34 mouse cellular contexts compared by ENCODE assay signal in genomic region chr10:99534237-99534636, GRCm38 (mm10).
DNase-seq lines count a peak whose midpoint lies in the region; ATAC-seq lines count a peak whose summit lies in the region.
"Had no signal": no experiment of that assay in that cellular context is flagged by ENCODE, and none has a peak within 500 bp of the region (broad histone marks: within the 10 kb centered on the region; RNA-seq: fewer than 3 reads in every experiment).

No protein-coding gene starts in this region.

- peaks cover 7% of the 10 kb centered on the region; the same call in 1 of the 2 replicates for H3K4me1 ChIP-seq in heart, embryonic 15.5 days (replicated peaks)
- H3K4me1 ChIP-seq in kidney, embryonic 15.5 days = peaks cover 27% of the 10 kb centered on the region
- H3K4me1 ChIP-seq in lung, embryonic 16.5 days (replicated peaks; ENCODE audit: control insufficient read depth, insufficient read depth, low read length) = peaks cover 4% of the 10 kb centered on the region; the same call in 1 of the 2 replicates
- H3K4me1 ChIP-seq: liver, embryonic 15.5 days; megakaryocyte, embryonic 14.5 days had no signal

- no peak for ATAC-seq in heart, embryonic 15.5 days (replicated peaks; ENCODE audit: insufficient number of reproducible peaks, insufficient read depth, low FRiP score, low read depth)
- no peak for ATAC-seq in kidney, embryonic 15.5 days (replicated peaks; ENCODE audit: low FRiP score)
- ATAC-seq in lung, embryonic 16.5 days (ENCODE audit: low read depth) = peak; percentile 69; the same call in 1 of the 2 replicates
- ATAC-seq: activated CD4-positive, CD25-positive, alpha-beta regulatory T cell, adult 4 months; forebrain, embryonic 16.5 days; hindbrain, postnatal 0 days; intestine, postnatal 0 days; midbrain, embryonic 13.5 days had no signal

- DNase-seq in heart, adult 9 months (ENCODE audit: low spot score in 2 of 2) = no peak
- DNase-seq in kidney, postnatal 36 days = no peak
- no peak for DNase-seq in lung, postnatal 36 days
- no peak for DNase-seq in spleen, postnatal 36 days (ENCODE audit: low spot score in 2 of 2)
- DNase-seq: adrenal gland, adult 2 months; adrenal gland, postnatal 36 days; B cell, adult 2 months; cerebellum, adult 2 months; cerebellum, postnatal 14 days; gastrocnemius, postnatal 10 days; heart, postnatal 36 days; kidney, postnatal 14 days; lung, postnatal 10 days; right cerebral cortex, postnatal 4 days; thymus, postnatal 4 days had no signal

- H3K4me2 ChIP-seq in heart, embryonic 15.5 days = no peak overlapping the region
- H3K4me2 ChIP-seq in kidney, embryonic 15.5 days = no peak overlapping the region
- no peak overlapping the region for H3K4me2 ChIP-seq in lung, embryonic 16.5 days (ENCODE audit: low read depth, low read length)
- H3K4me2 ChIP-seq: embryonic facial prominence, embryonic 13.5 days; heart, embryonic 11.5 days; hindbrain, embryonic 12.5 days; limb, embryonic 12.5 days; liver, embryonic 15.5 days; midbrain, embryonic 13.5 days; neural tube, embryonic 13.5 days had no signal

- no peak overlapping the region for H3K4me3 ChIP-seq in heart, embryonic 15.5 days
- no peak overlapping the region for H3K4me3 ChIP-seq in kidney, embryonic 15.5 days (replicated peaks)
- H3K4me3 ChIP-seq in lung, embryonic 16.5 days (ENCODE audit: low read length) = no peak overlapping the region
- H3K4me3 ChIP-seq: embryonic facial prominence, embryonic 13.5 days; erythroblast, embryonic 14.5 days; hindbrain, embryonic 12.5 days; layer of hippocampus, adult 2 months; left cerebral cortex, adult 2 months; limb, embryonic 12.5 days; liver, embryonic 15.5 days; megakaryocyte, embryonic 14.5 days; midbrain, embryonic 13.5 days; neural tube, embryonic 13.5 days had no signal

- no peak overlapping the region for H3K9ac ChIP-seq in heart, embryonic 15.5 days
- no peak overlapping the region for H3K9ac ChIP-seq in kidney, embryonic 15.5 days
- no peak overlapping the region for H3K9ac ChIP-seq in lung, embryonic 16.5 days (ENCODE audit: low read length)
- H3K9ac ChIP-seq: embryonic facial prominence, embryonic 13.5 days; hindbrain, embryonic 12.5 days; limb, embryonic 12.5 days; liver, embryonic 15.5 days; midbrain, embryonic 13.5 days; neural tube, embryonic 13.5 days had no signal

- no peaks in the 10 kb centered on the region for H3K9me3 ChIP-seq in heart, embryonic 15.5 days (replicated peaks)
- H3K9me3 ChIP-seq in kidney, embryonic 15.5 days (replicated peaks) = no peaks in the 10 kb centered on the region
- H3K9me3 ChIP-seq in lung, embryonic 16.5 days (ENCODE audit: control insufficient read depth, low read length) = no peaks in the 10 kb centered on the region
- H3K9me3 ChIP-seq: embryonic facial prominence, embryonic 13.5 days; hindbrain, embryonic 12.5 days; limb, embryonic 12.5 days; liver, embryonic 15.5 days; megakaryocyte, embryonic 14.5 days; midbrain, embryonic 13.5 days; neural tube, embryonic 13.5 days had no signal

- WGBS in heart, embryonic 15.5 days = 51% methylated on average over 7 of the region's 7 CpGs
- WGBS in kidney, embryonic 15.5 days = 30% methylated on average over 7 of the region's 7 CpGs
- 36% methylated on average over 7 of the region's 7 CpGs for WGBS in lung, embryonic 16.5 days

- H3K27me3 ChIP-seq in heart, embryonic 15.5 days = no peaks in the 10 kb centered on the region
- no peaks in the 10 kb centered on the region for H3K27me3 ChIP-seq in kidney, embryonic 15.5 days
- H3K27me3 ChIP-seq in lung, embryonic 16.5 days (ENCODE audit: control insufficient read depth, insufficient read depth, low read depth, low read length) = no peaks in the 10 kb centered on the region
- H3K27me3 ChIP-seq: CH12.LX; embryonic facial prominence, embryonic 13.5 days; hindbrain, embryonic 12.5 days; limb, embryonic 12.5 days; liver, embryonic 15.5 days; megakaryocyte, embryonic 14.5 days; midbrain, embryonic 13.5 days; neural tube, embryonic 13.5 days had no signal

- H3K36me3 ChIP-seq in heart, embryonic 15.5 days = no peaks in the 10 kb centered on the region
- no peaks in the 10 kb centered on the region for H3K36me3 ChIP-seq in kidney, embryonic 15.5 days
- no peaks in the 10 kb centered on the region for H3K36me3 ChIP-seq in lung, embryonic 16.5 days (ENCODE audit: control insufficient read depth, insufficient read depth, low read length)
- H3K36me3 ChIP-seq: embryonic facial prominence, embryonic 13.5 days; hindbrain, embryonic 12.5 days; limb, embryonic 12.5 days; liver, embryonic 15.5 days; midbrain, embryonic 13.5 days; neural tube, embryonic 13.5 days had no signal

- H3K27ac ChIP-seq in heart, embryonic 15.5 days = peak overlapping the region; percentile 56; the same call in 1 of the 2 replicates
- peak overlapping the region; percentile 54 for H3K27ac ChIP-seq in kidney, embryonic 15.5 days
- H3K27ac ChIP-seq in lung, embryonic 16.5 days (ENCODE audit: low read length) = peak overlapping the region; percentile 69
- H3K27ac ChIP-seq: embryonic facial prominence, embryonic 13.5 days; hindbrain, embryonic 12.5 days; hindbrain, postnatal 0 days; left cerebral cortex, adult 2 months; limb, embryonic 12.5 days; liver, embryonic 15.5 days; midbrain, embryonic 13.5 days; neural tube, embryonic 13.5 days had no signal
